Mouse (Mus musculus) hindbrain, postnatal 0 days (tissue): Measurements from ENCODE around the gene Eps15. TPM values are rescaled to one million over a fixed set of nuclear protein-coding genes. Genes with fewer than 3 reads are reported as not detected.

Experiments used
- ATAC-seq: fragments of 200-750 bp; cut with Nextera tagmentation; 2 replicates; pipeline ENCODE4 v1.8.0; 2017; ENCODE audit warnings: mild to moderate bottlenecking, moderate TSS enrichment, moderate library complexity
- DNase-seq: peaks from one replicate; pipeline ENCODE4 v3.0.0-alpha.2; 2015; ENCODE audit warnings: low spot score
- H3K27ac ChIP-seq: fragments of 300-500 bp; sonication (generic); 2 replicates; pipeline ENCODE4 v1.5.1; 2014; ENCODE audit warnings: mild to moderate bottlenecking
- H3K27me3 ChIP-seq: fragments of 300-500 bp; sonication (generic); 2 replicates; pipeline ENCODE4 v1.6.1; 2014; ENCODE audit warnings: low read length, mixed read lengths; ENCODE audit not compliant: insufficient read depth
- H3K36me3 ChIP-seq: fragments of 300-500 bp; sonication (generic); 2 replicates; pipeline ENCODE4 v1.6.1; 2014; ENCODE audit warnings: low read length, mixed read lengths; ENCODE audit not compliant: insufficient read depth
- H3K4me1 ChIP-seq: fragments of 300-500 bp; sonication (generic); 2 replicates; pipeline ENCODE4 v1.6.1; 2014; ENCODE audit warnings: antibody characterized with exemption, low read length, mixed read lengths; ENCODE audit not compliant: insufficient read depth
- H3K4me2 ChIP-seq: fragments of 300-500 bp; sonication (generic); 2 replicates; pipeline ENCODE4 v1.6.1; 2014; ENCODE audit warnings: low read depth, mild to moderate bottlenecking, low read length, moderate library complexity, mixed read lengths
- H3K4me3 ChIP-seq: fragments of 300-500 bp; sonication (generic); 2 replicates; pipeline ENCODE4 v1.5.1; 2014; ENCODE audit warnings: low read length
- H3K9ac ChIP-seq: fragments of 300-500 bp; sonication (generic); replicated peaks from 2 replicates; pipeline ENCODE4 v1.6.1; 2014; ENCODE audit warnings: mild to moderate bottlenecking, low read length, moderate library complexity, mixed read lengths
- H3K9me3 ChIP-seq: fragments of 300-500 bp; sonication (generic); 2 replicates; pipeline ENCODE4 v1.6.1; 2016; ENCODE audit warnings: low read length, mixed read lengths
- CTCF ChIP-seq: IDR thresholded peaks from 2 replicates; pipeline ENCODE4 v1.5.1; 2016; ENCODE audit warnings: antibody characterized with exemption, control low read depth, low read depth
- WGBS: fragments of 180-500 bp; shearing (Covaris S2); extraction: QIAGEN DNeasy Blood & Tissue Kit; methylation state at CpG from one replicate; pipeline ENCODE4 v1.1.7; 2014; 5-methylcytosine and 5-hydroxymethylcytosine counted together
- polyA plus RNA-seq: library from polyadenylated mRNA; unstranded; fragments of >200 nt; fragmentation: Nextera tagmentation; extraction: Ambion mirVana; gene quantifications from 2 replicates; pipeline ENCODE4 v1.2.1, GENCODE M21; 2015
- total RNA-seq: library from RNA; depleted of rRNA; stranded (reverse); fragments of >200 nt; gene quantifications from 2 replicates; pipeline ENCODE4 v1.2.3, GENCODE M21; 2014

Gene Eps15
- total and polyA plus RNA-seq, 2 experiments from 2014 or later = 57.4 to 73.0 TPM

- H3K27ac ChIP-seq = peak within 1 kb of the TSS; percentile 60; the same call in 1 of the 2 replicates
- H3K4me1 ChIP-seq = peaks cover 9% of the 10 kb centered on the region; the same call in 1 of the 2 replicates
- no peaks in the 10 kb centered on the region for H3K27me3 ChIP-seq
- under 1% methylated on average over 44 of the region's 56 CpGs for WGBS
- DNase-seq = peak; percentile 57
- H3K9me3 ChIP-seq = no peaks in the 10 kb centered on the region
- H3K36me3 ChIP-seq = no peaks in the 10 kb centered on the region
- H3K4me2 ChIP-seq = peak within 1 kb of the TSS; percentile 99
- no peak for TF ChIP-seq CTCF
- H3K4me3 ChIP-seq = peak within 1 kb of the TSS; percentile 63
- ATAC-seq = peak; percentile 55
- peak within 1 kb of the TSS; percentile 77 for H3K9ac ChIP-seq
Measured at GRCm38 (mm10) chr4:109406486-109407175, 126.6 kb downstream of the Eps15 start, which contains the start of gene Ttc39a. Gene Ttc39a (plus strand): TSS chr4:109406623.

DNA sequence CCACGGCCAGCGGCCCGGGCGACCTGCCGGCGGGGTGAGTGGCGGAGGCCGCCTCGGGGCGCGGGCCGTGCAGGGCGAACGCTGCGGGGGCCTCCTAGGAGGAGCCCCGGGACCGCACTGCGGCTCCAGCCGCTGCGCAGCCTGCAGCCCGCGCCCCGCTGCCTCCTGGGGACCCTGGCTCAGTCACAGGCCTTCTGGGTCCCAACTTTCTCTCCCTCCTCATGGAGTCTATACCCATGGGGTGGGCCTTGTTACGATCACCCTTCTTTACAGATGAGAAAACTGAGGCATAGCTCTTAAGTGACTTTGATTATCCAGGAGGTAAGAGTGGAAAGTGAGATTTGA is 127.1 kb downstream of the Eps15 start:
- peak; percentile 43 for ATAC-seq
- Histone ChIP-seq H3K4me3 (peak overlapping the region; percentile 63), H3K27me3 (no peaks in the 10 kb centered on the region), H3K4me1 (peaks cover 9% of the 10 kb centered on the region; the same call in 1 of the 2 replicates), H3K27ac (peak overlapping the region; percentile 60; the same call in 1 of the 2 replicates), H3K36me3 (no peaks in the 10 kb centered on the region), H3K9me3 (no peaks in the 10 kb centered on the region), H3K4me2 (peak overlapping the region; percentile 99), H3K9ac (peak overlapping the region; percentile 77)
- TF ChIP-seq CTCF = no peak
- WGBS = 2% methylated on average over 22 of the region's 24 CpGs
- DNase-seq = no peak

DNA sequence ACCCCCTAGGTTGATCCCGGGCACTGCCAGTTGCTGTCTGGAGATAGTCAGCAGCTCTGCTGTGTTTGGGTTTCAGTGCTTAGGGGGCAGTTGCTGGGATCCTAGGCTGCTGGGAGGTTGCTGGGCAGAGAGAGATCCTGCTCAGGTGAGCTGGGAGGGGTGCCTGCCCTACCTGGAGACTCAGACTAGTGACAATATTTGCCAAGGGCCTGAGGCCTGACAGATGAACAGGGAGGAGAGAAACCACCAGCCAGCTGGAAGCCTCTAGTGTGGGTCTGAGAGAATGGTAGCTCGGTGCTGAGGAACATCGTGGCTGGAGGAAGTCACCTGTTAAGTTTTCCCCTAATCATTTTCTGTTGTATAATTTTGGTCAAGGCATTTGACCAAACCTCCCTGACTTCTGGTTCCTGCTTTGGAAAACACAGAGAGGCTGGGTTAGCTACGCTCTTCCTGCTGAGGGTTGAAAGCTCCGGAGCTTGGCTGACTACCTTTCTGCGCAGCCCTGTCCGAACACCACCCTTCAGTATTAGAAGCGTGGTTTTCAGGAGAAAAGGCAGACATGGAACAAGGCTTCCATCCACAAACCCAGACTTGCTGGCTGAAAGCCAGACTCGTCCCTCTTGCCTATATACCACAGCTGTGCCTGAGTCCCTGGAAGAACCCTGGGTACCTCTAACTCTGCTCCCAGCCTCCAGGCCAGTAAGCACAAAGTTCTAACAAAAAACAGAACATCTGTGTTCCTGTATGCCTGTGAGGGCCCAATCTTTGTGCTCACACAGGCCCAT is 127.8 kb downstream of the Eps15 start:
- no peak overlapping the region for H3K4me3 ChIP-seq
- no peak for TF ChIP-seq CTCF
- 72% methylated on average over 9 of the region's 9 CpGs for WGBS
- H3K27me3 ChIP-seq = no peaks in the 10 kb centered on the region
- no peak overlapping the region for H3K27ac ChIP-seq
- H3K9ac ChIP-seq = no peak overlapping the region
- ATAC-seq (no peak), DNase-seq (no peak)
- peaks cover 9% of the 10 kb centered on the region; the same call in 1 of the 2 replicates for H3K4me1 ChIP-seq
- H3K4me2 ChIP-seq = peak overlapping the region; percentile 99; the same call in 1 of the 2 replicates
- no peaks in the 10 kb centered on the region for H3K9me3 ChIP-seq
- no peaks in the 10 kb centered on the region for H3K36me3 ChIP-seq

DNA sequence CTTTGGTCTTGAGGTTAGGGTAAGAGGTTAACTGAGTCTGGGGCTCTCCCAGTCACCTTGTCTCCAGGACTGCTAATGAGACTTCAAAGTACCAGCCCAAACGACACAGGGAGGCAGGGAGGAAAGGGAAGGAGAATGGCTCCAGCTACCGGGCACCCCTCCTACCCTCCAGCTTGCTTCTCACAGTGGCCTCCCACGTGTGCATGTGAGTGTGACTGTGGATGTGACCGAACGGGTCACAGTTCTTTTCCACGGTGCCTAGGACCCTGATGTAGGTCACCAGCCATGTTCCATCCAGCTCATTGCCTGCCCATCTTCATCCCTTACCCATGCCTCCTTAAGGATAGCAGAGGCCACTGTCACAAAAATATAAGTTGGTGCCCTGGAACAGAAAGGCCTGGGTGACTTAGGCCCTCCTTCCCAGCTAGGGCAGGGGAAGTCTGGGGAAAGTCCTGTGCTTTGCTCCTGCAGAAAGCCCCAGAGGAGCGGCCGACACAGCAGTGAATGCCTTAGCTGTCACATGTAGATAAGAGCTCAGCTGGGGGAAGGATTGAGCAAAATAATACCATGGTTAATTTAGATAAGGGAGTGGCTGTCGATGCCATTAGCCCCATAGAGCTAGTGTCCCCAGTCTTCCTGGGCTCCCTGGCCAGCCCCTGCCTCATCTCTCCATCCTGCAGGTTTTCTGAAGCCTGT is 130.8 kb downstream of the Eps15 start:
- no peak overlapping the region for H3K4me3 ChIP-seq
- no peak overlapping the region for H3K27ac ChIP-seq
- no peaks in the 10 kb centered on the region for H3K9me3 ChIP-seq
- no peaks in the 10 kb centered on the region for H3K27me3 ChIP-seq
- WGBS = 64% methylated on average over 9 of the region's 9 CpGs
- no peak overlapping the region for H3K4me2 ChIP-seq
- no peak overlapping the region for H3K9ac ChIP-seq
- H3K4me1 ChIP-seq = peaks cover 9% of the 10 kb centered on the region; the same call in 1 of the 2 replicates
- no peak for ATAC-seq
- TF ChIP-seq CTCF = no peak
- no peaks in the 10 kb centered on the region for H3K36me3 ChIP-seq
- DNase-seq = no peak

GRCm38 (mm10) chr4:109411377-109411967 is 131.4 kb downstream of the Eps15 start:
- DNase-seq (no peak), ATAC-seq (no peak)
- H3K27ac ChIP-seq = no peak overlapping the region
- H3K36me3 ChIP-seq = no peaks in the 10 kb centered on the region
- no peak overlapping the region for H3K9ac ChIP-seq
- no peak overlapping the region for H3K4me3 ChIP-seq
- no peak overlapping the region for H3K4me2 ChIP-seq
- 87% methylated on average over 6 of the region's 6 CpGs for WGBS
- H3K27me3 ChIP-seq = no peaks in the 10 kb centered on the region
- TF ChIP-seq CTCF = no peak
- H3K4me1 ChIP-seq = 0 out of 2 replicates have a peak, but pooled peaks cover 3% of the 10 kb centered on the region
- no peaks in the 10 kb centered on the region for H3K9me3 ChIP-seq

GRCm38 (mm10) chr4:109412233-109412632 is 132.2 kb downstream of the Eps15 start:
- no peaks in the 10 kb centered on the region for H3K4me1 ChIP-seq
- TF ChIP-seq CTCF = no peak

More at GRCm38 (mm10) chr4:109412233-109412632, 132.2 kb downstream of the Eps15 start:
- Histone ChIP-seq H3K27me3 (no peaks in the 10 kb centered on the region), H3K36me3 (no peaks in the 10 kb centered on the region), H3K4me2 (no peak overlapping the region), H3K9me3 (no peaks in the 10 kb centered on the region), H3K27ac (no peak overlapping the region), H3K4me3 (no peak overlapping the region), H3K9ac (no peak overlapping the region)
- 93% methylated on average over 5 of the region's 5 CpGs for WGBS
- ATAC-seq (no peak), DNase-seq (no peak)
